ENCODE assay signal across 19 mouse cellular contexts in genomic region chr1:127668161-127668560, GRCm38 (mm10). TPM values are rescaled to one million over a fixed set of nuclear protein-coding genes. Genes with fewer than 3 reads are reported as not detected.
DNase-seq lines count a peak whose midpoint lies in the region; ATAC-seq lines count a peak whose summit lies in the region.
"Had no signal": no experiment of that assay in that cellular context is flagged by ENCODE, and none has a peak within 500 bp of the region (broad histone marks: within the 10 kb centered on the region; RNA-seq: fewer than 3 reads in every experiment).

No protein-coding gene starts in this region.

- peaks cover 6% of the 10 kb centered on the region; the same call in 1 of the 2 replicates for H3K9me3 ChIP-seq in neural tube, embryonic 12.5 days
- no peaks in the 10 kb centered on the region for H3K9me3 ChIP-seq in neural tube, embryonic 15.5 days (replicated peaks)
- 0 out of 2 replicates have a peak, but pooled peaks cover 2% of the 10 kb centered on the region for H3K9me3 ChIP-seq in hindbrain, embryonic 15.5 days
- H3K9me3 ChIP-seq: megakaryocyte, embryonic 14.5 days had no signal

- WGBS in neural tube, embryonic 12.5 days = 77% methylated on average over 3 of the region's 3 CpGs
- 65% methylated on average over 3 of the region's 3 CpGs for WGBS in neural tube, embryonic 15.5 days
- 58% methylated on average over 3 of the region's 3 CpGs for WGBS in hindbrain, embryonic 15.5 days

- 0 out of 2 replicates have a peak, but pooled peaks cover 12% of the 10 kb centered on the region for H3K4me1 ChIP-seq in neural tube, embryonic 12.5 days
- H3K4me1 ChIP-seq in neural tube, embryonic 15.5 days = no peaks in the 10 kb centered on the region
- peaks cover 6% of the 10 kb centered on the region; the same call in 1 of the 2 replicates for H3K4me1 ChIP-seq in hindbrain, embryonic 15.5 days (replicated peaks)

- peaks cover 20% of the 10 kb centered on the region for H3K27me3 ChIP-seq in neural tube, embryonic 12.5 days (replicated peaks)
- H3K27me3 ChIP-seq in neural tube, embryonic 15.5 days (replicated peaks) = peaks cover 9% of the 10 kb centered on the region; the same call in 1 of the 2 replicates
- no peaks in the 10 kb centered on the region for H3K27me3 ChIP-seq in hindbrain, embryonic 15.5 days
- H3K27me3 ChIP-seq: heart, embryonic 13.5 days; megakaryocyte, embryonic 14.5 days had no signal

- no peak overlapping the region for H3K27ac ChIP-seq in neural tube, embryonic 12.5 days
- no peak overlapping the region for H3K27ac ChIP-seq in neural tube, embryonic 15.5 days (replicated peaks)
- peak overlapping the region; percentile 26; the same call in 1 of the 2 replicates for H3K27ac ChIP-seq in hindbrain, embryonic 15.5 days (replicated peaks)
- H3K27ac ChIP-seq: heart, embryonic 13.5 days; kidney, postnatal 0 days; liver, embryonic 14.5 days had no signal

- no peaks in the 10 kb centered on the region for H3K36me3 ChIP-seq in neural tube, embryonic 12.5 days
- no peaks in the 10 kb centered on the region for H3K36me3 ChIP-seq in neural tube, embryonic 15.5 days
- no peaks in the 10 kb centered on the region for H3K36me3 ChIP-seq in hindbrain, embryonic 15.5 days
- H3K36me3 ChIP-seq: heart, embryonic 13.5 days had no signal

- DNase-seq in frontal cortex, adult 2 months (ENCODE audit: extremely low spot score in 1 of 2, low spot score in 1 of 2) = no peak
- no peak for DNase-seq in c-Kit-positive CD71-positive TER-119-positive erythroid progenitor cells, embryonic 14.5 days (ENCODE audit: low spot score)
- DNase-seq in layer of hippocampus, adult 18-20 months (ENCODE audit: low spot score in 2 of 2) = no peak
- DNase-seq in embryo, embryonic 10 days (ENCODE audit: low spot score) = no peak
- DNase-seq: adrenal gland, postnatal 10 days; heart, postnatal 4 days; right cerebral cortex, postnatal 14 days had no signal

- H3K4me2 ChIP-seq in neural tube, embryonic 12.5 days (replicated peaks) = no peak overlapping the region
- no peak overlapping the region for H3K4me2 ChIP-seq in neural tube, embryonic 15.5 days
- no peak overlapping the region for H3K4me2 ChIP-seq in hindbrain, embryonic 15.5 days
- H3K4me2 ChIP-seq: heart, embryonic 13.5 days had no signal

- H3K4me3 ChIP-seq in neural tube, embryonic 12.5 days = no peak overlapping the region
- no peak overlapping the region for H3K4me3 ChIP-seq in neural tube, embryonic 15.5 days (replicated peaks)
- no peak overlapping the region for H3K4me3 ChIP-seq in hindbrain, embryonic 15.5 days
- H3K4me3 ChIP-seq: erythroblast, embryonic 14.5 days; heart, embryonic 13.5 days; megakaryocyte, embryonic 14.5 days had no signal

- peak; percentile 64; the same call in 1 of the 2 replicates for ATAC-seq in frontal cortex, adult (ENCODE audit: low TSS enrichment)
- ATAC-seq in neural tube, embryonic 12.5 days (ENCODE audit: low FRiP score, low read depth) = 0 out of 2 replicates have a peak, but pooled peaks have one; percentile 18
- no peak for ATAC-seq in neural tube, embryonic 15.5 days (ENCODE audit: low FRiP score)
- ATAC-seq in hindbrain, embryonic 15.5 days (ENCODE audit: low FRiP score, low read depth) = no peak
- ATAC-seq: intestine, postnatal 0 days; lung, postnatal 0 days had no signal

- no peak overlapping the region for H3K9ac ChIP-seq in neural tube, embryonic 12.5 days
- no peak overlapping the region for H3K9ac ChIP-seq in neural tube, embryonic 15.5 days (replicated peaks)
- H3K9ac ChIP-seq in hindbrain, embryonic 15.5 days = no peak overlapping the region
- H3K9ac ChIP-seq: heart, embryonic 13.5 days; liver, embryonic 14.5 days had no signal

RNA-seq across cellular contexts. Expression of gene Tmem163, which starts 11.2 kb away (rescaled TPM):
- 48.3 and 49.9 TPM in 2 replicates for polyA plus RNA-seq in frontal cortex, adult 2 months (2012; rRNA removed)
- 44.2 and 46.8 TPM in 2 replicates for polyA plus RNA-seq in neural tube, embryonic 12.5 days (2016; fragmentation: Nextera tagmentation; extraction: Ambion mirVana)
- 47.1 and 54.1 TPM in 2 replicates for polyA plus RNA-seq in neural tube, embryonic 15.5 days (2015; fragmentation: Nextera tagmentation; extraction: Ambion mirVana)
- polyA plus RNA-seq in hindbrain, embryonic 15.5 days (2015; fragmentation: Nextera tagmentation; extraction: Ambion mirVana) = 49.5 and 56.9 TPM in 2 replicates
- total RNA-seq in layer of hippocampus, adult 18-20 months (2021) = 1 to 10 TPM; 5.7 to 7.0 TPM
- total RNA-seq: granulocyte monocyte progenitor cell, adult 5-6 weeks had no signal
- polyA plus RNA-seq: erythroblast, embryonic 14.5 days had no signal

Comparison
In these comparisons a context has a peak if more than half of its experiments do, and no peak if none do; other contexts are left out.
1. ATAC-seq: peak in frontal cortex, adult (single experiment) and neural tube, embryonic 12.5 days (single experiment); none in neural tube, embryonic 15.5 days (single experiment) and hindbrain, embryonic 15.5 days (single experiment).